ENCODE assay signal across 16 mouse cellular contexts in genomic region chr11:118525059-118525458, GRCm38 (mm10). TPM values are rescaled to one million over a fixed set of nuclear protein-coding genes. Genes with fewer than 3 reads are reported as not detected.
DNase-seq lines count a peak whose midpoint lies in the region; ATAC-seq lines count a peak whose summit lies in the region.
"Had no signal": no experiment of that assay in that cellular context is flagged by ENCODE, and none has a peak within 500 bp of the region (broad histone marks: within the 10 kb centered on the region; RNA-seq: fewer than 3 reads in every experiment).

No protein-coding gene starts in this region.

- peak; percentile 42 for DNase-seq in embryonic facial prominence, embryonic 14.5 days (ENCODE audit: low spot score)
- no peak for DNase-seq in embryonic facial prominence, embryonic 10.5 days (ENCODE audit: low spot score)
- peak; percentile 30 for DNase-seq in neural tube, embryonic 11.5 days (ENCODE audit: low spot score)
- DNase-seq in neural tube, embryonic 10.5 days (ENCODE audit: extremely low spot score, low spot score) = no peak
- peak; percentile 65 for DNase-seq in retina, postnatal 7 days (ENCODE audit: low read depth, low spot score)
- DNase-seq in cerebellum, adult 18-20 months = no peak
- no peak for DNase-seq in heart, postnatal 14 days
- DNase-seq: cerebellum, adult 11-12 months; kidney, adult 11 months; liver; lung, adult 18-20 months; lung, postnatal 36 days; right cerebral cortex, postnatal 14 days had no signal

- 58% methylated on average over 11 of the region's 11 CpGs for WGBS in embryonic facial prominence, embryonic 14.5 days
- 79% methylated on average over 11 of the region's 11 CpGs for WGBS in embryonic facial prominence, embryonic 10.5 days
- WGBS in neural tube, embryonic 11.5 days = 33% methylated on average over 11 of the region's 11 CpGs
- WGBS in midbrain, embryonic 16.5 days = 23% methylated on average over 11 of the region's 11 CpGs

- intact Hi-C loops in heart, postnatal 14 days (cut with DNase I) = no loop called here

- H3K4me1 ChIP-seq in embryonic facial prominence, embryonic 14.5 days (ENCODE audit: control insufficient read depth, insufficient read depth, low read length) = no peaks in the 10 kb centered on the region
- peaks cover 13% of the 10 kb centered on the region for H3K4me1 ChIP-seq in embryonic facial prominence, embryonic 10.5 days
- H3K4me1 ChIP-seq in neural tube, embryonic 11.5 days (ENCODE audit: control insufficient read depth, insufficient read depth, low read length) = peaks cover 15% of the 10 kb centered on the region
- H3K4me1 ChIP-seq in midbrain, embryonic 16.5 days (ENCODE audit: control insufficient read depth, insufficient read depth, low read length) = peaks cover 13% of the 10 kb centered on the region
- H3K4me1 ChIP-seq: stomach, embryonic 15.5 days had no signal

- no peaks in the 10 kb centered on the region for H3K36me3 ChIP-seq in embryonic facial prominence, embryonic 14.5 days (ENCODE audit: control insufficient read depth, insufficient read depth, low read length)
- H3K36me3 ChIP-seq in embryonic facial prominence, embryonic 10.5 days (replicated peaks) = no peaks in the 10 kb centered on the region
- no peaks in the 10 kb centered on the region for H3K36me3 ChIP-seq in neural tube, embryonic 11.5 days (ENCODE audit: control insufficient read depth, insufficient read depth, low read length)
- H3K36me3 ChIP-seq in midbrain, embryonic 16.5 days (ENCODE audit: control insufficient read depth, insufficient read depth, low read length) = no peaks in the 10 kb centered on the region
- H3K36me3 ChIP-seq: stomach, embryonic 15.5 days had no signal

- no peak overlapping the region for H3K4me2 ChIP-seq in embryonic facial prominence, embryonic 14.5 days (ENCODE audit: low read depth, low read length)
- no peak overlapping the region for H3K4me2 ChIP-seq in neural tube, embryonic 11.5 days (ENCODE audit: low read depth)
- H3K4me2 ChIP-seq in midbrain, embryonic 16.5 days (ENCODE audit: low read length) = no peak overlapping the region
- H3K4me2 ChIP-seq: stomach, embryonic 15.5 days had no signal

- no peaks in the 10 kb centered on the region for H3K9me3 ChIP-seq in embryonic facial prominence, embryonic 14.5 days (ENCODE audit: control insufficient read depth, low read length)
- H3K9me3 ChIP-seq in embryonic facial prominence, embryonic 10.5 days = no peaks in the 10 kb centered on the region
- H3K9me3 ChIP-seq in neural tube, embryonic 11.5 days (ENCODE audit: control insufficient read depth, low read length) = no peaks in the 10 kb centered on the region
- H3K9me3 ChIP-seq in midbrain, embryonic 16.5 days (replicated peaks; ENCODE audit: control insufficient read depth, low read length, poor library complexity, severe bottlenecking) = no peaks in the 10 kb centered on the region
- H3K9me3 ChIP-seq: stomach, embryonic 15.5 days had no signal

- no peak for ATAC-seq in embryonic facial prominence, embryonic 14.5 days (ENCODE audit: low read depth)
- ATAC-seq in neural tube, embryonic 11.5 days (ENCODE audit: insufficient read depth, low FRiP score, low TSS enrichment) = no peak
- ATAC-seq in midbrain, embryonic 16.5 days = peak; percentile 57
- ATAC-seq: forebrain, embryonic 16.5 days had no signal

- H3K27me3 ChIP-seq in embryonic facial prominence, embryonic 14.5 days (replicated peaks; ENCODE audit: control insufficient read depth, insufficient read depth, low read length) = no peaks in the 10 kb centered on the region
- 0 out of 2 replicates have a peak, but pooled peaks cover 9% of the 10 kb centered on the region for H3K27me3 ChIP-seq in embryonic facial prominence, embryonic 10.5 days (replicated peaks; ENCODE audit: low read depth, poor library complexity, severe bottlenecking)
- no peaks in the 10 kb centered on the region for H3K27me3 ChIP-seq in neural tube, embryonic 11.5 days (ENCODE audit: control insufficient read depth, insufficient read depth, low read length)
- no peaks in the 10 kb centered on the region for H3K27me3 ChIP-seq in midbrain, embryonic 16.5 days (ENCODE audit: control insufficient read depth, insufficient read depth, low read depth, low read length)
- H3K27me3 ChIP-seq: stomach, embryonic 15.5 days had no signal

- no peak overlapping the region for H3K9ac ChIP-seq in embryonic facial prominence, embryonic 14.5 days (ENCODE audit: low read depth, low read length)
- peak overlapping the region; percentile 22; the same call in 1 of the 2 replicates for H3K9ac ChIP-seq in neural tube, embryonic 11.5 days (ENCODE audit: low read length)
- H3K9ac ChIP-seq in midbrain, embryonic 16.5 days (ENCODE audit: low read depth, low read length) = peak overlapping the region; percentile 23; the same call in 1 of the 2 replicates
- H3K9ac ChIP-seq: stomach, embryonic 15.5 days had no signal

- H3K27ac ChIP-seq in embryonic facial prominence, embryonic 14.5 days (replicated peaks; ENCODE audit: low read depth, low read length) = no peak overlapping the region
- no peak overlapping the region for H3K27ac ChIP-seq in embryonic facial prominence, embryonic 10.5 days (replicated peaks)
- peak overlapping the region; percentile 64; the same call in 1 of the 2 replicates for H3K27ac ChIP-seq in neural tube, embryonic 11.5 days (ENCODE audit: low read depth, low read length)
- H3K27ac ChIP-seq in midbrain, embryonic 16.5 days (ENCODE audit: low read length) = peak overlapping the region; percentile 73
- H3K27ac ChIP-seq: stomach, embryonic 15.5 days had no signal

- H3K4me3 ChIP-seq in embryonic facial prominence, embryonic 14.5 days (ENCODE audit: low read depth, low read length) = no peak overlapping the region
- H3K4me3 ChIP-seq in embryonic facial prominence, embryonic 10.5 days = no peak overlapping the region
- H3K4me3 ChIP-seq in neural tube, embryonic 11.5 days (ENCODE audit: low read depth, low read length) = no peak overlapping the region
- H3K4me3 ChIP-seq in midbrain, embryonic 16.5 days (ENCODE audit: low read depth, low read length) = no peak overlapping the region
- H3K4me3 ChIP-seq: stomach, embryonic 15.5 days had no signal

RNA-seq across cellular contexts. Expression of gene Engase, which starts 48.4 kb away (rescaled TPM):
- 6.0 and 7.6 TPM in 2 replicates for polyA plus RNA-seq in embryonic facial prominence, embryonic 14.5 days (2014; fragmentation: Nextera tagmentation; extraction: Ambion mirVana)
- 7.9 and 8.5 TPM in 2 replicates for polyA plus RNA-seq in embryonic facial prominence, embryonic 10.5 days (2016; fragmentation: Nextera tagmentation; extraction: Ambion mirVana)
- 6.9 and 7.0 TPM in 2 replicates for polyA plus RNA-seq in neural tube, embryonic 11.5 days (2014; fragmentation: Nextera tagmentation; extraction: Ambion mirVana)
- 5.5 and 5.9 TPM in 2 replicates for polyA plus RNA-seq in midbrain, embryonic 16.5 days (2015; fragmentation: Nextera tagmentation; extraction: Ambion mirVana)
- 1 to 10 TPM; 5.2 to 8.4 TPM for total RNA-seq in heart, postnatal 14 days (2021)

Comparison
In these comparisons a context has a peak if more than half of its experiments do, and no peak if none do; other contexts are left out.
1. DNase-seq: peak in embryonic facial prominence, embryonic 14.5 days (single experiment), neural tube, embryonic 11.5 days (single experiment) and retina, postnatal 7 days (single experiment); none in embryonic facial prominence, embryonic 10.5 days (single experiment), neural tube, embryonic 10.5 days (single experiment), cerebellum, adult 18-20 months (0 of 2) and heart, postnatal 14 days (0 of 2).
2. H3K27ac ChIP-seq: peak in neural tube, embryonic 11.5 days (single experiment) and midbrain, embryonic 16.5 days (single experiment); none in embryonic facial prominence, embryonic 14.5 days (single experiment) and embryonic facial prominence, embryonic 10.5 days (single experiment).